Mouse (Mus musculus) hindbrain, embryonic 12.5 days (tissue): ENCODE results near the gene Rnf19b. TPM values are rescaled to one million over a fixed set of nuclear protein-coding genes. Genes with fewer than 3 reads are reported as not detected.

Experiments
- ATAC-seq: fragments of 200-750 bp; cut with Nextera tagmentation; 2 replicates; pipeline ENCODE4 v1.8.0; 2017; ENCODE audit warnings: moderate TSS enrichment; ENCODE audit not compliant: low FRiP score
- H3K27ac ChIP-seq: fragments of 300-500 bp; sonication (generic); 2 replicates; pipeline ENCODE4 v1.5.1; 2016; ENCODE audit warnings: mild to moderate bottlenecking
- H3K27me3 ChIP-seq: fragments of 300-500 bp; sonication (generic); 2 replicates; pipeline ENCODE4 v1.6.1; 2016; ENCODE audit warnings: mild to moderate bottlenecking
- H3K36me3 ChIP-seq: fragments of 300-500 bp; sonication (generic); 2 replicates; pipeline ENCODE4 v1.6.1; 2016; ENCODE audit warnings: mild to moderate bottlenecking
- H3K4me1 ChIP-seq: fragments of 300-500 bp; sonication (generic); 2 replicates; pipeline ENCODE4 v1.6.1; 2016
- H3K4me2 ChIP-seq: fragments of 300-500 bp; sonication (generic); replicated peaks from 2 replicates; pipeline ENCODE4 v1.6.1; 2016; ENCODE audit warnings: mild to moderate bottlenecking
- H3K4me3 ChIP-seq: fragments of 300-500 bp; sonication (generic); 2 replicates; pipeline ENCODE4 v1.5.1; 2016; ENCODE audit warnings: mild to moderate bottlenecking
- H3K9ac ChIP-seq: fragments of 300-500 bp; sonication (generic); 2 replicates; pipeline ENCODE4 v1.6.1; 2016; ENCODE audit warnings: mild to moderate bottlenecking, moderate library complexity
- H3K9me3 ChIP-seq: fragments of 300-500 bp; sonication (generic); replicated peaks from 2 replicates; pipeline ENCODE4 v1.6.1; 2016; ENCODE audit warnings: mild to moderate bottlenecking
- WGBS: fragments of 180-500 bp; shearing (Covaris S2); methylation state at CpG from one replicate; pipeline ENCODE4 v1.1.7; 2016; 5-methylcytosine and 5-hydroxymethylcytosine counted together
- polyA plus RNA-seq: library from polyadenylated mRNA; unstranded; fragments of >200 nt; fragmentation: Nextera tagmentation; extraction: Ambion mirVana; gene quantifications from 2 replicates; pipeline ENCODE4 v1.2.1, GENCODE M21; 2016

Rnf19b gene
- 17.7 and 20.4 TPM in 2 replicates for polyA plus RNA-seq

- peaks cover 19% of the 10 kb centered on the region for H3K4me1 ChIP-seq
- peak within 1 kb of the TSS; percentile 90 for H3K4me3 ChIP-seq
- peak within 1 kb of the TSS; percentile 94 for H3K9ac ChIP-seq
- ATAC-seq = peak; percentile 62
- no peaks in the 10 kb centered on the region for H3K27me3 ChIP-seq
- H3K36me3 ChIP-seq = no peaks in the 10 kb centered on the region
- H3K27ac ChIP-seq = peak within 1 kb of the TSS; percentile 92
- WGBS = under 1% methylated on average over 47 of the region's 107 CpGs
- no peaks in the 10 kb centered on the region for H3K9me3 ChIP-seq
- H3K4me2 ChIP-seq = peak within 1 kb of the TSS; percentile 99
Observed at GRCm38 (mm10) chr4:129058207-129059092, at the start of gene Rnf19b. Rnf19b (plus strand) TSS chr4:129058271.

GRCm38 (mm10) chr4:129008672-129009071 is 49.4 kb upstream of the Rnf19b start:
- ATAC-seq = no peak
- peaks cover 45% of the 10 kb centered on the region for H3K36me3 ChIP-seq
- no peak overlapping the region for H3K4me3 ChIP-seq
- 89% methylated on average over 3 of the region's 3 CpGs for WGBS
- no peak overlapping the region for H3K9ac ChIP-seq
- peaks cover 2% of the 10 kb centered on the region; the same call in 1 of the 2 replicates for H3K27me3 ChIP-seq
- H3K4me1 ChIP-seq = peaks cover 7% of the 10 kb centered on the region; the same call in 1 of the 2 replicates
- no peaks in the 10 kb centered on the region for H3K9me3 ChIP-seq
- H3K4me2 ChIP-seq = no peak overlapping the region
- no peak overlapping the region for H3K27ac ChIP-seq

- Histone ChIP-seq H3K9ac (no peak overlapping the region; the same call in 1 of the 2 replicates), H3K4me1 (peaks cover 8% of the 10 kb centered on the region; the same call in 1 of the 2 replicates), H3K27me3 (peaks cover 2% of the 10 kb centered on the region; the same call in 1 of the 2 replicates), H3K36me3 (peaks cover 40% of the 10 kb centered on the region), H3K27ac (peak overlapping the region; percentile 7; the same call in 1 of the 2 replicates), H3K4me3 (no peak overlapping the region), H3K4me2 (no peak overlapping the region), H3K9me3 (no peaks in the 10 kb centered on the region)
- WGBS = 73% methylated on average over 5 of the region's 5 CpGs
- no peak for ATAC-seq
Observed at GRCm38 (mm10) chr4:129009521-129009920, 48.5 kb upstream of the Rnf19b start.

GRCm38 (mm10) chr4:129011604-129012121 is 46.4 kb upstream of the Rnf19b start:
- no peak for ATAC-seq
- 42% methylated on average over 15 of the region's 15 CpGs for WGBS
- Histone ChIP-seq H3K9ac (no peak overlapping the region), H3K27ac (peak overlapping the region; percentile 35; the same call in 1 of the 2 replicates), H3K27me3 (peaks cover 2% of the 10 kb centered on the region; the same call in 1 of the 2 replicates), H3K9me3 (no peaks in the 10 kb centered on the region), H3K36me3 (peaks cover 33% of the 10 kb centered on the region), H3K4me3 (no peak overlapping the region), H3K4me2 (no peak overlapping the region), H3K4me1 (peaks cover 8% of the 10 kb centered on the region; the same call in 1 of the 2 replicates)

GRCm38 (mm10) chr4:129013151-129013864 is 44.8 kb upstream of the Rnf19b start:
- Histone ChIP-seq H3K36me3 (peaks cover 22% of the 10 kb centered on the region), H3K9me3 (no peaks in the 10 kb centered on the region), H3K27me3 (peaks cover 7% of the 10 kb centered on the region; the same call in 1 of the 2 replicates), H3K4me3 (no peak overlapping the region), H3K4me2 (no peak overlapping the region), H3K9ac (no peak overlapping the region), H3K4me1 (peaks cover 8% of the 10 kb centered on the region; the same call in 1 of the 2 replicates), H3K27ac (no peak overlapping the region)
- no peak for ATAC-seq
- 61% methylated on average over 10 of the region's 10 CpGs for WGBS

- Histone ChIP-seq H3K4me3 (no peak overlapping the region), H3K9me3 (no peaks in the 10 kb centered on the region), H3K27ac (no peak overlapping the region), H3K4me1 (peaks cover 13% of the 10 kb centered on the region), H3K4me2 (no peak overlapping the region), H3K9ac (no peak overlapping the region), H3K36me3 (no peaks in the 10 kb centered on the region), H3K27me3 (peaks cover 7% of the 10 kb centered on the region; the same call in 1 of the 2 replicates)
- no peak for ATAC-seq
- WGBS = 34% methylated on average over 4 of the region's 4 CpGs
Observed at GRCm38 (mm10) chr4:129016329-129016728, 41.7 kb upstream of the Rnf19b start.

GRCm38 (mm10) chr4:129017150-129017549 is 40.9 kb upstream of the Rnf19b start:
- WGBS = 88% methylated on average over 10 of the region's 10 CpGs
- Histone ChIP-seq H3K4me2 (no peak overlapping the region), H3K4me1 (peaks cover 8% of the 10 kb centered on the region), H3K9me3 (no peaks in the 10 kb centered on the region), H3K36me3 (no peaks in the 10 kb centered on the region), H3K27ac (no peak overlapping the region), H3K9ac (no peak overlapping the region), H3K4me3 (no peak overlapping the region), H3K27me3 (peaks cover 7% of the 10 kb centered on the region; the same call in 1 of the 2 replicates)
- ATAC-seq = no peak

- no peak overlapping the region for H3K4me2 ChIP-seq
- ATAC-seq = no peak
- no peaks in the 10 kb centered on the region for H3K36me3 ChIP-seq
- H3K4me3 ChIP-seq = no peak overlapping the region
- peaks cover 6% of the 10 kb centered on the region; the same call in 1 of the 2 replicates for H3K4me1 ChIP-seq
- WGBS = 88% methylated on average over 9 of the region's 9 CpGs
- H3K27ac ChIP-seq = no peak overlapping the region
- no peaks in the 10 kb centered on the region for H3K9me3 ChIP-seq
- H3K9ac ChIP-seq = no peak overlapping the region
- H3K27me3 ChIP-seq = 0 out of 2 replicates have a peak, but pooled peaks cover 4% of the 10 kb centered on the region
Observed at GRCm38 (mm10) chr4:129018788-129019435, 39.2 kb upstream of the Rnf19b start.

GRCm38 (mm10) chr4:129019788-129020187 is 38.3 kb upstream of the Rnf19b start:
- H3K9me3 ChIP-seq = no peaks in the 10 kb centered on the region
- H3K9ac ChIP-seq = no peak overlapping the region
- 86% methylated on average over 9 of the region's 9 CpGs for WGBS
- ATAC-seq = no peak
- H3K36me3 ChIP-seq = no peaks in the 10 kb centered on the region
- H3K4me3 ChIP-seq = no peak overlapping the region
- 0 out of 2 replicates have a peak, but pooled peaks cover 4% of the 10 kb centered on the region for H3K27me3 ChIP-seq
- H3K4me2 ChIP-seq = no peak overlapping the region
- H3K4me1 ChIP-seq = peaks cover 6% of the 10 kb centered on the region; the same call in 1 of the 2 replicates
- no peak overlapping the region for H3K27ac ChIP-seq

GRCm38 (mm10) chr4:129020454-129020853 is 37.6 kb upstream of the Rnf19b start:
- no peaks in the 10 kb centered on the region for H3K36me3 ChIP-seq
- no peaks in the 10 kb centered on the region for H3K9me3 ChIP-seq
- no peak overlapping the region for H3K4me2 ChIP-seq
- H3K4me1 ChIP-seq = peaks cover 6% of the 10 kb centered on the region; the same call in 1 of the 2 replicates
- H3K27me3 ChIP-seq = 0 out of 2 replicates have a peak, but pooled peaks cover 4% of the 10 kb centered on the region
- no peak overlapping the region for H3K27ac ChIP-seq
- no peak overlapping the region for H3K4me3 ChIP-seq
- ATAC-seq = no peak
- 66% methylated on average over 6 of the region's 6 CpGs for WGBS
- no peak overlapping the region for H3K9ac ChIP-seq

GRCm38 (mm10) chr4:129021426-129021825 is 36.6 kb upstream of the Rnf19b start:
- no peak overlapping the region for H3K27ac ChIP-seq
- no peak overlapping the region for H3K4me3 ChIP-seq
- WGBS = 94% methylated on average over 3 of the region's 3 CpGs
- H3K9ac ChIP-seq = no peak overlapping the region
- no peaks in the 10 kb centered on the region for H3K36me3 ChIP-seq
- H3K4me2 ChIP-seq = no peak overlapping the region
- ATAC-seq = no peak
- peaks cover 6% of the 10 kb centered on the region; the same call in 1 of the 2 replicates for H3K4me1 ChIP-seq
- no peaks in the 10 kb centered on the region for H3K9me3 ChIP-seq
- H3K27me3 ChIP-seq = 0 out of 2 replicates have a peak, but pooled peaks cover 4% of the 10 kb centered on the region
